Mouse (Mus musculus): Measurements from ENCODE around the gene 4931409K22Rik. TPM values are rescaled to one million over a fixed set of nuclear protein-coding genes. Genes with fewer than 3 reads are reported as not detected.
"Not testable (repeated sequence)": the region's sequence is repeated elsewhere in the genome, so short reads cannot be mapped to it uniquely, and the experiment has no call there.

4931409K22Rik gene
- polyA plus RNA-seq, 1 experiment from 2014 or later, result 0.05 TPM

DNA sequence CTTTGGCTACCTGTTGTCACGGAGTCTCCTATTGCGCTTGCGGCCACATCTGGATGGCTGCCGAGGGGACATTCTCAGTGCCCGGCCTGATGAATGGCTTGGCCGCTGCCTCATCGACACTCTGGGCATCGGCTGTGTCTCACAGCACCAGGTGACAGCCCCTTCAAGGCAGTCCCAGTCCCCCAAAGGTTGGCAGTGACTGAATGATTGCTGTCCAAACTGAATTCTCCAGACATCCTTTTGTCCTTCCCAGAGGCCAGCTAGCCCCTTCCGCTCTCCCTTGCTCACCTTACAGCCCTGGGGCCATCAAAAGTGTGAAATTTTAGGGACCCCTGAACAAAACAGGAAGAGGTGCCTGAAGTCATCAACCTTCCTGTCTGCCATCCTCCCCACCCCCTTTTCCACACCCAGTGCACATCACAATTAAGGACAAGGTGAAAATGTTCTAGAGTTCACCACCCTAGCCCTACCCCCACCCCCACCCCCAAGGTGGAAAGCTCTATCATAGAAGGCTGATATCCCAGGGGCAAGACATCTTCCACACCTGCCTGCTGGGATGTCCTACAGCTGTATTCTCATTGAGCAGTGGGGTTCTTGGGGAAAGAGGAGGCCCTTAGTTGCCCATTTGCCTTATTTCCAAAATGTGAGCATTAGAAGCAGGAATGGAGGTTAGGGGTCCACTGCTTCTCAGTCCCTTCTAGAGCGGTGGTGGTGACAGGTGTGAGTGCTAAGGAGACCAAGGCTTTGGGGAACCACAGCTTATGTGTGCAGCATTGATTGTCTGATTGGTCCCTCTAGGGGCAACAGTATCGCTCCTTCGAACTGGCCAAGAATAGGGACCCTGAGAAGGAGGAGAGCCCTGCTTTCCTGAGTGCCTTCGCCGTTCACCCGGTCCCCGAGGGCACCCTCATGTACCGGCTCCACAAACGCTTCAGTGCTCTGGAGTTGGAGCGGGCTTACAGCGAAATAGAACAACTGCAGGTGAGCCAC, 33.2 kb upstream of the 4931409K22Rik start:
- no peaks in the 10 kb centered on the region for H3K9me3 ChIP-seq (replicated peaks)
- H3K4me3 ChIP-seq, result no peak overlapping the region
- H3K4me1 ChIP-seq, result peaks cover 64% of the 10 kb centered on the region
- H3K36me3 ChIP-seq, result peaks cover 63% of the 10 kb centered on the region
- 89% methylated on average over 20 of the region's 20 CpGs for WGBS
- peaks cover 40% of the 10 kb centered on the region for H3K27me3 ChIP-seq (ENCODE audit: low read depth, poor library complexity, severe bottlenecking)
- no peak overlapping the region for H3K27ac ChIP-seq (replicated peaks)
- no peak for DNase-seq (ENCODE audit: low spot score)

DNA sequence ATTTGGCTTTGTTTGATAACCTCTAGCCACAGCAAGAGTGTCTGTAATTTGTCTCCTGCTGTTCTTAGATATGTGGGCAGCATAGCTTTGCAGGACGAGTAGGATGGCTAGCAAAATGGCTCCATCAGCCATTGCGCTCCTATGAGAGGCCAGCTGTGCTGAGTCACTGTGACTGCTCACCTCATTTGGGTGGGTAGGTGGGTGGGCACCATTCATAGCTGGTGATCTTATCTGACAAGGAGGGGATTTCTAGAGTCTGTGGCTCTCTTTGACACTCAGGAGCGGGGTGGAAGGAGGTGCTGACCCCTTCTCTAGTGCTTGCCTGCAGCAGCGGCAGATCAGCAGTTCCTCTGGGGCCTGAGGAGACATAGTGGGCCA, 30.6 kb upstream of the 4931409K22Rik start:
- H3K9me3 ChIP-seq (replicated peaks), result no peaks in the 10 kb centered on the region
- peak overlapping the region; percentile 87 for H3K27ac ChIP-seq (replicated peaks)
- WGBS, result 31% methylated on average over 4 of the region's 4 CpGs
- H3K4me3 ChIP-seq, result peak overlapping the region; percentile 94
- H3K36me3 ChIP-seq, result peaks cover 36% of the 10 kb centered on the region
- H3K4me1 ChIP-seq, result peaks cover 48% of the 10 kb centered on the region
- peaks cover 16% of the 10 kb centered on the region for H3K27me3 ChIP-seq (ENCODE audit: low read depth, poor library complexity, severe bottlenecking)
- DNase-seq (ENCODE audit: low spot score), result no peak

DNA sequence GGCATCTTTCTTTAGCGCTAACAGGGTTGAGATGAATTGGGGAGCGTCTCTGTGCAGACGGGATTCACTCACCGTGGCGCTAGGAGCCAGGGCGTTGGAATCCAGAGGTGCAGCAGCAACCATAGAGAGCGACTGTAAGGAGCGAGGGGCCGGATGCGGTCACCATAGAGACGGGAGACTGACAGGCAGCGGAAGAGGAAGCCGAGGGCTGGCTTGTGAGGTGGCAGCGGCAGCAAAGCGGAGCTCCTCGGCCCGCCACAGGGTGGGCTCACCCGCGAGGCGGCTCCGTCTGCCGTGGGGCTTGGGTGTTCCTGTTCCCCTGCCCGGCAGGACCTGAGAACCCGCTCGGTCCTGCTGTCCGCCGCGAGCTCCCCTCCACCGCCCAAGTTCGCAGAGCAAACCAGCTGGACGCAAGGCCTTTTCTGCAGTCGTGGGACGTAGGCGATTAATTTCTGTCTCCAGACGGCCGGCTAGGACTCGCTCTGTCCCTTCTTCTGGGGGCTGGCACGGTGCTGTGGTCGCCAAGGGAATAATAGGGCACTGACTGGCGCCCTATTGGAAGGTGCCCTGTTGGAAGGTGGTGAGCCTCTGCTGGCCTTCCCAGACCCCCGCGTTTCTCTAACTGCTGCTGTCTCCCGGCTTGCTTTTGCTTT, 30.1 kb upstream of the 4931409K22Rik start, which contains the start of gene Chpf2:
Gene Chpf2 (plus strand): TSS at position 195 of the 653 bp plus-strand sequence.
- peak within 1 kb of the TSS; percentile 94 for H3K4me3 ChIP-seq
- WGBS, result under 1% methylated on average over 43 of the region's 43 CpGs
- DNase-seq (ENCODE audit: low spot score), result peak; percentile 89
- H3K4me1 ChIP-seq, result peaks cover 42% of the 10 kb centered on the region
- no peaks in the 10 kb centered on the region for H3K9me3 ChIP-seq (replicated peaks)
- H3K36me3 ChIP-seq, result peaks cover 31% of the 10 kb centered on the region
- peaks cover 11% of the 10 kb centered on the region; the same call in 1 of the 2 replicates for H3K27me3 ChIP-seq (ENCODE audit: low read depth, poor library complexity, severe bottlenecking)
- H3K27ac ChIP-seq (replicated peaks), result peak within 1 kb of the TSS; percentile 87

DNA sequence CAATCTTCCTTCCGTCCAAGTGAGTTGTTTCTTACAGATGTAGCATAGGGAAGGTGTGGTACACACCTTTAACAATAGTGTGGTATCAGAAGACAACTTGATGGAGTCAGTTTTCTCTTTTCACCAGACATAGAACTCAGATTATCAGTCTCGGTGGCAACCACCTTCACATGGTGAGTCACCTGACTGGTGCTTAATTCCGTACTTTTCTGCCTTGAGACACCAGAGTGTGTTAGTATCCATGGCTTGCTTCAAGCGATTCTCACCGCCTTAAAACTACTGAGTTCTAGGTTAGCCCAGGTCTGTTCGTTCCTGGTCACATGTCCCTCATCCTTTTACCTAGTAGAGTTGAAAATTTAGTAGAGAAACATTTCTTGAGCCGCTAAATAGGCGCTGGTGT, 29.5 kb upstream of the 4931409K22Rik start:
- Histone ChIP-seq H3K4me3 (peak overlapping the region; percentile 94), H3K36me3 (peaks cover 26% of the 10 kb centered on the region), H3K4me1 (peaks cover 37% of the 10 kb centered on the region), H3K27me3 (ENCODE audit: low read depth, poor library complexity, severe bottlenecking) (peaks cover 7% of the 10 kb centered on the region; the same call in 1 of the 2 replicates), H3K9me3 (replicated peaks) (no peaks in the 10 kb centered on the region), H3K27ac (replicated peaks) (peak overlapping the region; percentile 87)
- DNase-seq (ENCODE audit: low spot score), result no peak
- 13% methylated on average over 8 of the region's 8 CpGs for WGBS

DNA sequence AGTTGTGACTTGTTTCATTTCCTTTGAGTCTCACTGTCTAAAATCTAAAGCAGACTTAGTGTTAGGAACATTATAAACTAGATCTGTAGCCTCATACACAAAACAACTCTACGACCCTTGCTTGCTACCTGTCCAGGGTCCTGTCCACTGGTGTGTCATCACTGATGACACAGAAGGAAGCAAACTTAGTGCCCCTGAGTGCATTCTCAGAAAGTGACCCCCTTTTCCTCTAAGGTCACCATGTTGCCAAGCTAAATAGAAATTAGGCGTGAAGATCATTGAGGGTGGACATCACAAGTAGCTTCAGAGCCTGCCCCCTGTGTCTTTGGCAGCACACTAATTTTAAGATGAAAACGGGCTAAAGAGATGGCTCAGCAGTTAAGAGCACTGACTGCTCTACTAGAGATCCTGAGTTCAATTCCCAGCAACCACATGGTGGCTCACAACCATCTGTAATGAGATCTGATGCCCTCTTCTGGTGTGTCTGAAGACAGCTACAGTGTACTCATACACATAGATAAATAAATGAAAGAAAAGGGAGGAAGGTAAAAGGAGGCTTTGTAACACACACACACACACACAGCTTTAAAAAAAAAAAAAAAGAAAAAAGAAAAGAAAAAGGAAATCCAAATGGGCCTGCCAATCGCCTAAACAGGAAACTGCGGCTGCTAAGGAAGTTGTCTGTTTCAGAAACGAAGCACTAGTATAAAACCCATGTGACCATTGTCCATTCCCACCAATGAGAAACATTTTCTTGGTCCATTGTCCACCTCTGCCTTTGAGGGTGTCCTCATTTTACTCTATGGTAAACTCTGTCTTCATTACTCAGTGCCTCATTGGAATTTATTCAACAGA, 21.7 kb upstream of the 4931409K22Rik start:
- peaks cover 22% of the 10 kb centered on the region for H3K4me1 ChIP-seq
- H3K4me3 ChIP-seq, result peak overlapping the region; percentile 92
- H3K9me3 ChIP-seq (replicated peaks), result no peaks in the 10 kb centered on the region
- 65% methylated on average over 6 of the region's 6 CpGs for WGBS
- peaks cover 27% of the 10 kb centered on the region for H3K36me3 ChIP-seq
- peak overlapping the region; percentile 92 for H3K27ac ChIP-seq (replicated peaks)
- H3K27me3 ChIP-seq (ENCODE audit: low read depth, poor library complexity, severe bottlenecking), result no peaks in the 10 kb centered on the region
- DNase-seq (ENCODE audit: low spot score), result no peak

DNA sequence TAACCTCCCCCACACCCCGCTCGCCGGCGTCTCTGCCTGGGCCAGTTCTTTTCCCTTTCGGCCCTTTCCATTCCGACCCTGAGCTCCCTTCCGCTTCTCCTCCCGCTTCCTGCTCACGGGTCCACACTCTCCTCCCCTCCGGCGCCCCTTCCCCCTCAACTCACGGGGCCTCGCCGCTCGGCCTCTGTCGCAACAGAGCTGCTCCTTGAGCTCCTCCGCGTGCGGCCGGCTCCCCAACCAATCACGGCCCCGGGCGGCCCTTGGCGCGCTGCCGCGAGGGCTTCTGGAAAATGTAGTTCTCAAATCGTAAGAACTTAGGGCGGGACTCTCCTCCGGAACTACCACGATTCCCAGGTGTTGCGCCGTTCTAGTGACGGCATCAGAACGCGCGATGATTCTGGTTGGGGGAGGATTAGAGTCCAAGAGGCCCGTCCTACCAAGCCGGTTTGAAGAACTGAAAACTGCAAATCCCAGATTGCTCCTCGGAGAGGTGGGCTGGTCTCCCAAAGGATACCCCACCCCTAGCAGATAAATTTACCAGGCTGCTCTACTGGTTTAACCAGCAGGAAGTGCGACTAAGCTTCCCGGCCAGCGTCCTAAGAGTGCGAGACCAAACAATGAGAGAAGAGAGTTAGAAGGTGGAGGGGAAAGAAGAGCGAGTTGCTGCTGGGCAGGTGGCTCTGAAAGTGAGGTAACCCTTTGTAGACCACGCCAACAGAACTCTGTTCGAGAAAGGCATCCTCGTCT, 20.7 kb upstream of the 4931409K22Rik start, which contains the start of gene Abcf2:
Gene Abcf2 (minus strand): TSS at position 285 of the 747 bp plus-strand sequence.
- H3K4me3 ChIP-seq, result peak within 1 kb of the TSS; percentile 92
- H3K36me3 ChIP-seq, result peaks cover 37% of the 10 kb centered on the region
- H3K27me3 ChIP-seq (ENCODE audit: low read depth, poor library complexity, severe bottlenecking), result no peaks in the 10 kb centered on the region
- no peaks in the 10 kb centered on the region for H3K9me3 ChIP-seq (replicated peaks)
- peak within 1 kb of the TSS; percentile 92 for H3K27ac ChIP-seq (replicated peaks)
- under 1% methylated on average over 48 of the region's 48 CpGs for WGBS
- H3K4me1 ChIP-seq, result peaks cover 22% of the 10 kb centered on the region
- peak; percentile 100 for DNase-seq (ENCODE audit: low spot score)

DNA sequence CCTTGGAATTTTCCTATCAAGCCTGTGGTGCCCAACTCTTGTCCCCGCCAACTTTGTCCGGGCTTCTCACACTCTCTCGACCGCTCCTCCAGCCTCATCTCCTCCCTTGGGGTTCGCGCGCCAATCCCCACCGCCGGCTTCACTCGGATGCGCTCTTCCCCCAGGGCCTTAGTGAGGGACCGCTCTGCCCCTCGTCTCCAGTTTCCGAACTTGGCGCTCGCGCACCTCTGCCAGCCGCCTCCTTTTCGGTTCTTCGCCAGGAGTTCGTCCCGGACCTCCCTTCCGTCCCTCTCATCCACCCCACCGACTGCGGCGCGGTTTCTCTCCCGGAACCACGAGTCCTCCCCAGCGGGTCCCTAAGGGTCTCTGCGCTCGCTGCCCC, 20.2 kb upstream of the 4931409K22Rik start:
- Histone ChIP-seq H3K27me3 (ENCODE audit: low read depth, poor library complexity, severe bottlenecking) (no peaks in the 10 kb centered on the region), H3K27ac (replicated peaks) (peak overlapping the region; percentile 92), H3K36me3 (peaks cover 42% of the 10 kb centered on the region), H3K4me3 (peak overlapping the region; percentile 92), H3K4me1 (peaks cover 22% of the 10 kb centered on the region), H3K9me3 (replicated peaks) (no peaks in the 10 kb centered on the region)
- WGBS, result under 1% methylated on average over 32 of the region's 32 CpGs
- DNase-seq (ENCODE audit: low spot score), result no peak

DNA sequence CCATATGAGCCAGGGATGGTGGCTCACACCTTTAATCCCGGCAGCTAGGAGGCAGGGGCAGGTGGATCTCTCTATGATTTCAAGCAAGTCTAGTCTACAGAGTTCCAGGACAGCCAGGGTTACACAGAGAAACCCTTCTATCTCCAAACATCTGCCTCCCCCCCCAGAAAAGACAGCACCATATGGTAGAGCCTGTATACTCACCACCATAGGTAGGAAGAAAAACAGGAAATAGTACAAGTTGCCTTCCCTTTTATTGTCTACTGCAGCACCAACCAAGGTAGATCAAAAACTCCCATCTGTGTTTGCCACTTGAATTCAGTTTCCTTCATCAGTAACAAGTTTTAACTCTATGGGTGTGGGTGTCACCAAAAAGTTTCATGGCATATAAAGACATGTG, 19.3 kb upstream of the 4931409K22Rik start:
- Histone ChIP-seq H3K4me1 (peaks cover 22% of the 10 kb centered on the region), H3K9me3 (replicated peaks) (no peaks in the 10 kb centered on the region), H3K4me3 (peak overlapping the region; percentile 92), H3K27me3 (ENCODE audit: low read depth, poor library complexity, severe bottlenecking) (no peaks in the 10 kb centered on the region), H3K36me3 (peaks cover 51% of the 10 kb centered on the region), H3K27ac (replicated peaks) (no peak overlapping the region)
- no peak for DNase-seq (ENCODE audit: low spot score)
- 100% methylated on average over 1 of the region's 1 CpGs for WGBS

DNA sequence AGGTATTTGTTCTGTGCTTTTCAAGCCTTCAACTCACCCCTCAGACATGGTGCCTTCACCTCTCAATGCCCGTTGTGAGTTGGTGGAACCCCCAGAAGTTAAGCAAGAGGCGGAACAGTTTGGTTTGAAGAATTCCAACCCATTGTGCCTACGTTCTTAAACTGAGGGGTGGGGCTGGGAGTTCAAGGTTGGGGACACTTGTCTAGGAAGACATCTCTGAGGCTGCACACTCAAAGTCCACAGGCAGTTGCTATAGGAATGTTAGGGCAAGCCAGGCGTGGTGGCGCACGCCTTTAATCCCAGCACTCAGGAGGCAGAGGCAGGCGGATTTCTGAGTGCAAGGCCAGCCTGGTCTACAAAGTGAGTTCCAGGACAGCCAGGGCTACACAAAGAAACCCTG, 1.3 kb downstream of the 4931409K22Rik start:
- WGBS, result 91% methylated on average over 7 of the region's 7 CpGs
- H3K4me1 ChIP-seq, result peaks cover 10% of the 10 kb centered on the region
- not testable (repeated sequence) for H3K9me3 ChIP-seq (replicated peaks); DNase-seq (ENCODE audit: low spot score); H3K36me3 ChIP-seq; H3K27ac ChIP-seq (replicated peaks); H3K4me3 ChIP-seq
- peaks cover 17% of the 10 kb centered on the region for H3K27me3 ChIP-seq (ENCODE audit: low read depth, poor library complexity, severe bottlenecking)

DNA sequence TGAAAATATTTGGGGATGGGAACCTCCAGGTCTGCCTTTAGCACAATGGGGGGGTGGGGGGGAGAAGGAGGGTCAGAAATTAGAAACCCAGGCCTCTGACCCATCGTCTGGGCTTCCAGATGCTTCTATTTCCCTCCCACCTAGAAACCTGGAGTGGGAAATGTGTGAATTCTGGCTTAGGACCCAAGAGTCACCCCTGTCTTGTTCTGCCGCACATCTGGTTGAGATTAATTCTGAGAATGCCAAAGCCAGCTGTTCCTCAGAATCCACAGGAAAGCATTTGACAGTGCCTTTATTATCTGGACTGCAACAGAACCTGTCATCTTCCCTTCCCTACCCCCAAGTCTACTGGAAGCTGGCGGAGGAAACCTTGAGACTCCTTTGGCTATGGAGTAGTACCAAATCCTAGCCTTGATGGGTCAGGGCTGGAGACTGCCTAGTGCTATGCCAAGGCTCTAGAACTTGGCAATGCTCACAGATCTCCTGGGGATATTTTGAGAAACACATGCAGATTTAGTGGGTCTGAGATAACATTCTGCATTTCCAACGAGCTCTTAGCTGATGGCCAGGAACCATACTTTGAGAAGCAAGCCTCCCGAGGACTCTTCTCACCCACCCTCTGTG, 2.9 kb downstream of the 4931409K22Rik start:
- H3K4me1 ChIP-seq, result peaks cover 12% of the 10 kb centered on the region
- no peaks in the 10 kb centered on the region for H3K9me3 ChIP-seq (replicated peaks)
- 83% methylated on average over 5 of the region's 5 CpGs for WGBS
- no peak for DNase-seq (ENCODE audit: low spot score)
- H3K4me3 ChIP-seq, result no peak overlapping the region
- H3K27me3 ChIP-seq (ENCODE audit: low read depth, poor library complexity, severe bottlenecking), result peaks cover 28% of the 10 kb centered on the region
- no peak overlapping the region for H3K27ac ChIP-seq (replicated peaks)
- no peaks in the 10 kb centered on the region for H3K36me3 ChIP-seq

DNA sequence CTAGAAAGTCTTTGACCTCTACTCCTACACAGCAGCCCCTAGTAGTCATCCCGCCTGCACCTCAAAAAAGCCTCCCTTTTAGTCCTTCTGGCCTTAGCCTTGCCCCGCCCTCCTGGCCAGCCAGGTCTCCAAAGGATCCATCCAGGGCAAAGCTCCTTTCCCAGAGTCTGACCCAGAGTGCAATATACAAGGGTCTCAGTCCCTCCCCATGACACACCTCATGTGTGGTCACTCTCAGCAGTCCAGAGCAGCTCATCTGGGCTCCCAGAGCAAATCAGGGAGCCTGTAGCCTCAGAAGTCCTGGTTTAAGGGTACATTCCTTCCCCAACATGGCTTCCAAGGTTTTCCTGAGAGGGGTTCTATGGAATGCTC, 5.3 kb downstream of the 4931409K22Rik start:
- Histone ChIP-seq H3K36me3 (no peaks in the 10 kb centered on the region), H3K4me3 (no peak overlapping the region; the same call in 1 of the 2 replicates)

More for the DNA sequence above, 5.3 kb downstream of the 4931409K22Rik start:
- 47% methylated on average over 2 of the region's 2 CpGs for WGBS
- Histone ChIP-seq H3K27ac (replicated peaks) (0 out of 2 replicates have a peak overlapping the region, but pooled peaks have one; percentile 55), H3K27me3 (ENCODE audit: low read depth, poor library complexity, severe bottlenecking) (peaks cover 31% of the 10 kb centered on the region), H3K4me1 (peaks cover 12% of the 10 kb centered on the region), H3K9me3 (replicated peaks) (no peaks in the 10 kb centered on the region)
- DNase-seq (ENCODE audit: low spot score), result no peak
